Mouse (Mus musculus) lung, embryonic 16.5 days (tissue): ENCODE results near the gene Hmgxb4. TPM values are rescaled to one million over a fixed set of nuclear protein-coding genes. Genes with fewer than 3 reads are reported as not detected.
"Not testable (repeated sequence)": the region's sequence is repeated elsewhere in the genome, so short reads cannot be mapped to it uniquely, and the experiment has no call there.

Experiments used
- ATAC-seq: fragments of 200-750 bp; cut with Nextera tagmentation; 2 replicates; pipeline ENCODE4 v1.8.0; 2017; ENCODE audit warnings: low read depth, mild to moderate bottlenecking, moderate library complexity
- H3K27ac ChIP-seq: fragments of 300-500 bp; sonication (generic); 2 replicates; pipeline ENCODE4 v1.5.1; 2014; ENCODE audit warnings: mild to moderate bottlenecking, control low read depth, low read length
- H3K27me3 ChIP-seq: fragments of 300-500 bp; sonication (generic); 2 replicates; pipeline ENCODE4 v1.6.1; 2014; ENCODE audit warnings: low read depth, low read length, mixed read lengths; ENCODE audit not compliant: control insufficient read depth, insufficient read depth
- H3K36me3 ChIP-seq: fragments of 300-500 bp; sonication (generic); 2 replicates; pipeline ENCODE4 v1.6.1; 2014; ENCODE audit warnings: low read length; ENCODE audit not compliant: control insufficient read depth, insufficient read depth
- H3K4me1 ChIP-seq: fragments of 300-500 bp; sonication (generic); replicated peaks from 2 replicates; pipeline ENCODE4 v1.6.1; 2014; ENCODE audit warnings: low read length, mixed read lengths; ENCODE audit not compliant: control insufficient read depth, insufficient read depth
- H3K4me2 ChIP-seq: fragments of 300-500 bp; sonication (generic); 2 replicates; pipeline ENCODE4 v1.6.1; 2014; ENCODE audit warnings: low read depth, low read length, control low read depth
- H3K4me3 ChIP-seq: fragments of 300-500 bp; sonication (generic); 2 replicates; pipeline ENCODE4 v1.5.1; 2014; ENCODE audit warnings: mild to moderate bottlenecking, low read length, control low read depth
- H3K9ac ChIP-seq: fragments of 300-500 bp; sonication (generic); 2 replicates; pipeline ENCODE4 v1.6.1; 2014; ENCODE audit warnings: low read length, control low read depth
- H3K9me3 ChIP-seq: fragments of 300-500 bp; sonication (generic); 2 replicates; pipeline ENCODE4 v1.6.1; 2016; ENCODE audit warnings: low read length; ENCODE audit not compliant: control insufficient read depth
- WGBS: fragments of 180-500 bp; shearing (Covaris S2); extraction: QIAGEN DNeasy Blood & Tissue Kit; methylation state at CpG from one replicate; pipeline ENCODE4 v1.1.7; 2014; 5-methylcytosine and 5-hydroxymethylcytosine counted together
- polyA plus RNA-seq: library from polyadenylated mRNA; unstranded; fragments of >200 nt; fragmentation: Nextera tagmentation; extraction: Ambion mirVana; gene quantifications from 2 replicates; pipeline ENCODE4 v1.2.1, GENCODE M21; 2015

Gene Hmgxb4
- 35.6 and 37.2 TPM in 2 replicates for polyA plus RNA-seq

DNA sequence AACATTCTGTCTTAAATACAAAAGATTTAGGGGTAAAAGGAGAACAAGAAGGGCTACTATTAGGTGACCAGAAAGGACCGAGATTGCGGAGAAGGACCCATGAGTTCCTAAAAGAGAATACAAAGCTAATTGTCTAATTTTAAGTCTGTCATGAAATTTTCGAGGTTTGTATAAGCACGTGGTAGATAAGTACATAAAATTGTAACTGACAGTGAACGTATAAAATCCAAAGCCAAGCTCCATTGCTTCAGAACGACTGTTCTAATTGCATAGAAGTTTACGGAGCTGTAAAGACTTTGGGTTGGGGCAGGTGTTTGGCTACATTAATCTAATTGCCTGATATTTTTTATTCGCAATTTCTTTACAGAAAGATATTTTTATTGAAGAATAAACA, at the start of gene Hmgxb4:
Gene Hmgxb4 (plus strand): TSS at position 276 of the 394 bp plus-strand sequence.
- Histone ChIP-seq H3K4me2 (peak within 1 kb of the TSS; percentile 72), H3K9ac (peak within 1 kb of the TSS; percentile 100), H3K9me3 (no peaks in the 10 kb centered on the region), H3K4me1 (peaks cover 11% of the 10 kb centered on the region), H3K27ac (peak within 1 kb of the TSS; percentile 95), H3K27me3 (no peaks in the 10 kb centered on the region), H3K4me3 (peak within 1 kb of the TSS; percentile 81), H3K36me3 (no peaks in the 10 kb centered on the region)
- no peak for ATAC-seq
- WGBS = 15% methylated on average over 8 of the region's 8 CpGs

- Histone ChIP-seq H3K4me3 (no peak overlapping the region), H3K36me3 (no peaks in the 10 kb centered on the region), H3K4me1 (no peaks in the 10 kb centered on the region), H3K9me3 (no peaks in the 10 kb centered on the region), H3K4me2 (no peak overlapping the region), H3K27me3 (no peaks in the 10 kb centered on the region), H3K27ac (no peak overlapping the region), H3K9ac (no peak overlapping the region)
- WGBS = 85% methylated on average over 1 of the region's 1 CpGs
- ATAC-seq = no peak
Observed at GRCm38 (mm10) chr8:74949445-74949844, 43.7 kb upstream of the Hmgxb4 start.

GRCm38 (mm10) chr8:74963983-74964382, 29.2 kb upstream of the Hmgxb4 start:
- no peaks in the 10 kb centered on the region for H3K36me3 ChIP-seq
- no peaks in the 10 kb centered on the region for H3K4me1 ChIP-seq
- H3K4me2 ChIP-seq = no peak overlapping the region
- H3K27me3 ChIP-seq = no peaks in the 10 kb centered on the region
- H3K9me3 ChIP-seq = no peaks in the 10 kb centered on the region
- H3K4me3 ChIP-seq = no peak overlapping the region
- ATAC-seq = no peak
- no peak overlapping the region for H3K27ac ChIP-seq
- WGBS = 61% methylated on average over 5 of the region's 5 CpGs
- H3K9ac ChIP-seq = no peak overlapping the region

- not testable (repeated sequence) for H3K27ac ChIP-seq, H3K4me2 ChIP-seq, H3K4me1 ChIP-seq, H3K9me3 ChIP-seq, H3K36me3 ChIP-seq, ATAC-seq, H3K27me3 ChIP-seq, H3K4me3 ChIP-seq, H3K9ac ChIP-seq
- WGBS = 89% methylated on average over 3 of the region's 3 CpGs
Observed at GRCm38 (mm10) chr8:74970286-74970685, 22.9 kb upstream of the Hmgxb4 start.

- ATAC-seq = no peak
- Histone ChIP-seq H3K27me3 (no peaks in the 10 kb centered on the region), H3K9me3 (no peaks in the 10 kb centered on the region), H3K4me2 (no peak overlapping the region), H3K27ac (no peak overlapping the region), H3K4me3 (no peak overlapping the region), H3K9ac (no peak overlapping the region), H3K4me1 (no peaks in the 10 kb centered on the region), H3K36me3 (no peaks in the 10 kb centered on the region)
- WGBS = 70% methylated on average over 4 of the region's 4 CpGs
Observed at GRCm38 (mm10) chr8:74971636-74972035, 21.5 kb upstream of the Hmgxb4 start.

DNA sequence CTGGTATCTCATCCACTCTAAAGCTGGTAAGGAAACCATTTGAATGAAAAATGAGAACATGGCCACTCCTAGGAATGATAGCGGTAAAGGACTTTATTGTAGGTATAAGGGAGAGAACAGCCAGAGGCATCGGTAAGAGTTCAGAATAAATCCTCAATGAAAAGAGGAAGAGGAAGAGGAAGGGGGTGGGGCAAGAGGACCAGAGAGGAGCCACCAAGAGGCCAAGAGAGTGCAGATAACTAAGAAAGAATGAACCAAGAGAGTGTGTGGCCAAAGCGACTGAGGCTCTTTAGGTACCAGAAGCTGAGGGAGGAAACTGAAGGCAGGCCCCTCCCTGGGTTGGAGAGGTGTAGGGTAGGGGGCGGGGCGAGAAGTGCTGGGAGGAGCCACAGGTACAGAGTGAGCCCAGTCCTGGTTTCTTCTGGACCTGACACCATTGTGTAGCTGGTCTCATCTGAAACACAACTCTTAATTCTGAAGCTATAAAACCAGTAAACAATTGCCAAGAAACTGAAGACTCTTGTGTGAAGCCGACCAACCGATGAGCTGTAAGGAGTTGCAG, 20.8 kb upstream of the Hmgxb4 start:
- Histone ChIP-seq H3K4me1 (no peaks in the 10 kb centered on the region), H3K36me3 (no peaks in the 10 kb centered on the region), H3K4me3 (no peak overlapping the region), H3K27me3 (no peaks in the 10 kb centered on the region), H3K4me2 (no peak overlapping the region), H3K9me3 (no peaks in the 10 kb centered on the region), H3K9ac (no peak overlapping the region), H3K27ac (no peak overlapping the region)
- no peak for ATAC-seq
- WGBS = 77% methylated on average over 7 of the region's 7 CpGs

GRCm38 (mm10) chr8:74973121-74973869, 19.9 kb upstream of the Hmgxb4 start:
- Histone ChIP-seq H3K4me1 (no peaks in the 10 kb centered on the region), H3K27ac (no peak overlapping the region), H3K36me3 (no peaks in the 10 kb centered on the region), H3K27me3 (no peaks in the 10 kb centered on the region), H3K9me3 (no peaks in the 10 kb centered on the region), H3K9ac (no peak overlapping the region), H3K4me2 (no peak overlapping the region), H3K4me3 (no peak overlapping the region)
- 75% methylated on average over 8 of the region's 8 CpGs for WGBS
- no peak for ATAC-seq

DNA sequence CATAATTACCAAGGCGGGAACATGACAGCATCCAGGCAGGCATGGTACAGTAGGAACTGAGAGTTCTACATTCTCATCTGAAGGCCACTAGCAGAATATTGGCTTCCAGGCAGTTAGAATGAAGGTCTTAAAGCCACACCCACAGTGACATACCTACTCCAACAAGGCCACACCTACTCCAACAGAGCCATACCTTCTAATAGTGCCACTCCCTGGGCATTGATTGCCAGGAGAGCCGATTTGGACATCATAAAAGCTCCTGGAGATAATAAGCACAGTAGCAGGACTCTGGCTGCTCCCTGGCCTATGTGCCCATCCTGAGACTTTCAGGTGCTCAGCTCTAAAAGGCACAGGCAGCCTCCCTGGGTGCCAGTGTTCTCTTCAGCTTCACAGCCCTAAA, 19.3 kb upstream of the Hmgxb4 start:
- no peak overlapping the region for H3K4me3 ChIP-seq

GRCm38 (mm10) chr8:74977427-74977826, 15.7 kb upstream of the Hmgxb4 start:
- no peak overlapping the region for H3K9ac ChIP-seq
- ATAC-seq = no peak
- WGBS = 54% methylated on average over 1 of the region's 1 CpGs
- H3K36me3 ChIP-seq = no peaks in the 10 kb centered on the region
- H3K4me3 ChIP-seq = no peak overlapping the region
- H3K4me2 ChIP-seq = no peak overlapping the region
- H3K27ac ChIP-seq = no peak overlapping the region
- no peaks in the 10 kb centered on the region for H3K27me3 ChIP-seq
- H3K4me1 ChIP-seq = no peaks in the 10 kb centered on the region
- H3K9me3 ChIP-seq = no peaks in the 10 kb centered on the region

More for the DNA sequence above, 19.3 kb upstream of the Hmgxb4 start:
- Histone ChIP-seq H3K9me3 (no peaks in the 10 kb centered on the region), H3K9ac (no peak overlapping the region), H3K4me1 (no peaks in the 10 kb centered on the region), H3K4me2 (no peak overlapping the region), H3K36me3 (no peaks in the 10 kb centered on the region), H3K27me3 (no peaks in the 10 kb centered on the region), H3K27ac (no peak overlapping the region)
- WGBS = 72% methylated on average over 2 of the region's 2 CpGs
- ATAC-seq = no peak
